Mouse (Mus musculus): ENCODE data around the gene Eif4e1b. TPM values are rescaled to one million over a fixed set of nuclear protein-coding genes. Genes with fewer than 3 reads are reported as not detected.
A peak's percentile ranks its signal among the peaks of the same experiment; 100 is the strongest.

The Eif4e1b gene
- polyA plus RNA-seq (2015; fragmentation: Nextera tagmentation; extraction: Ambion mirVana): not detected in 2 replicates

- ATAC-seq (replicated peaks; ENCODE audit: insufficient number of reproducible peaks, insufficient read depth, low FRiP score, low read depth): no peak
- H3K4me3 ChIP-seq: no peak within 1 kb of the TSS
- H3K4me2 ChIP-seq: no peak within 1 kb of the TSS
- H3K27ac ChIP-seq: no peak within 1 kb of the TSS
- peaks cover 11% of the 10 kb centered on the region; the same call in 1 of the 2 replicates for H3K27me3 ChIP-seq
- H3K9me3 ChIP-seq (replicated peaks): no peaks in the 10 kb centered on the region
- H3K9ac ChIP-seq: no peak within 1 kb of the TSS
- 74% methylated on average over 4 of the region's 4 CpGs for WGBS
- no peaks in the 10 kb centered on the region for H3K36me3 ChIP-seq
- H3K4me1 ChIP-seq (replicated peaks): peaks cover 4% of the 10 kb centered on the region; the same call in 1 of the 2 replicates
These were observed at the start of gene Eif4e1b for GRCm38 (mm10) chr13:54783698-54784097. Eif4e1b (plus strand) TSS chr13:54783998.

GRCm38 (mm10) chr13:54736931-54737330 lies 46.9 kb upstream of the Eif4e1b start:
- H3K9ac ChIP-seq: no peak overlapping the region
- peaks cover 13% of the 10 kb centered on the region for H3K4me1 ChIP-seq (replicated peaks)
- H3K36me3 ChIP-seq: no peaks in the 10 kb centered on the region
- 24% methylated on average over 3 of the region's 3 CpGs for WGBS
- H3K27ac ChIP-seq: no peak overlapping the region
- no peaks in the 10 kb centered on the region for H3K9me3 ChIP-seq (replicated peaks)
- H3K4me3 ChIP-seq: no peak overlapping the region
- H3K27me3 ChIP-seq: peaks cover 73% of the 10 kb centered on the region
- peak overlapping the region; percentile 74 for H3K4me2 ChIP-seq
- ATAC-seq (replicated peaks; ENCODE audit: insufficient number of reproducible peaks, insufficient read depth, low FRiP score, low read depth): no peak

DNA sequence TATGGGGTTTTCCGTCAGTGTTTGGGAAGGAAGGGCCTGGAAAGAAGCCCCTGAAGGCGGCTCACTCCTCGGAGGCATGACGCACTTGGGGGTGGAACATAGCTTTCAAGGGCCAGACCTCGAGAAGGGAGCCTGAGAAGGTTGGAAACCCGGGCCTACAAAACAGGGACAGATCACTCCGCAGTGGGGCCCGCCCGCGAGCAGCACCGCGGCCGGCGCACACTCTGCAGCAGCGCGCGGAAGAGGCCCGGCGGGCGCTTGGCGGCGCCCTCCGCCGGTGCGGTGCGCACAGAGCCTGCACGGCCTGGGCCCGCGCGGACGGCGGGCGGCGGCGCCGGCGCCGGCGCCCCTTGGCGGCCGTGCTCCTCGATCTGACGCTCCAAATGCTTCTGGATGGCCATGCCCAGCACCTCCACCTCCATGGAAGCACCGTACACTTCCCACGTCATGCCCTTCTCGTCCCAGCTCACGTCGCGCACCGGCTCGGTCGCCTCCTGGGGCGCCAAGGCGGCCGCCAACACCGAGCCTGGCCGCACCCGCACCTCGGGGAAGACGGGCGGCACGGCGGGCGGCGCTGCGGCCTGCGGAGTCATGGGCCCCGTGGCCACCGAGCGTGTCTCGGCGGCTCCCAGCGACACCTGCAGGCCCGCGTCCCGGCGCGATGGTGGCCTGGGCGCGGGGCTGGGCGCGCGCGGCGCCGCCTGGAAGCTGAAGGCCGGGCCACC lies 46.1 kb upstream of the Eif4e1b start:
- Histone ChIP-seq H3K4me2 (peak overlapping the region; percentile 74), H3K4me1 (replicated peaks) (peaks cover 13% of the 10 kb centered on the region), H3K27me3 (peaks cover 79% of the 10 kb centered on the region), H3K36me3 (no peaks in the 10 kb centered on the region), H3K9ac (no peak overlapping the region), H3K4me3 (peak overlapping the region; percentile 45), H3K27ac (no peak overlapping the region), H3K9me3 (replicated peaks) (no peaks in the 10 kb centered on the region)
- 1% methylated on average over 86 of the region's 87 CpGs for WGBS
- ATAC-seq (replicated peaks; ENCODE audit: insufficient number of reproducible peaks, insufficient read depth, low FRiP score, low read depth): no peak; the same call in 1 of the 2 replicates

DNA sequence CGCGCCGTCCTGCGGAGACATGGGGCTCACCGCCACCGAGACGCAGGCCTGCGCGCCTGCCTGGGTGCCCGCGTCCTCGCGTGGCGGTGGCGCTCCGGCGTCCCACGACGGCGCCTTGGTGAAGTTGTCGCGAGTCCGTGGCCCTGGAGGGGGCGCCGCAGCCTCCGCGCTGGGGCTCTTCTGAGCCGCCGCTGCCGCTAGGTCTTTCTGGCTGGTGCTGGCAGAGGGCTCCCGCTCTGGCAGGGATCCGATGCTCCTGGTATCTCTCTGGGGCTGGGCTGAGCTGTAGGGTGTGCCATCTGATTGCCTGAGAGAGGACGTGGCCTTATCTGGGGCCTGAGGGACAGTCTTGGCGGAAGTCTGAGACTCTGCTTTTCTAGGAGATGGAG lies 45.6 kb upstream of the Eif4e1b start:
- H3K36me3 ChIP-seq: no peaks in the 10 kb centered on the region
- WGBS: 3% methylated on average over 34 of the region's 34 CpGs
- no peak overlapping the region for H3K9ac ChIP-seq
- no peak for ATAC-seq (replicated peaks; ENCODE audit: insufficient number of reproducible peaks, insufficient read depth, low FRiP score, low read depth)
- peaks cover 13% of the 10 kb centered on the region for H3K4me1 ChIP-seq (replicated peaks)
- H3K9me3 ChIP-seq (replicated peaks): no peaks in the 10 kb centered on the region
- H3K27me3 ChIP-seq: peaks cover 82% of the 10 kb centered on the region
- H3K4me3 ChIP-seq: peak overlapping the region; percentile 45
- H3K27ac ChIP-seq: no peak overlapping the region
- peak overlapping the region; percentile 74 for H3K4me2 ChIP-seq

- WGBS: 20% methylated on average over 6 of the region's 6 CpGs
- H3K27ac ChIP-seq: no peak overlapping the region
- no peak overlapping the region for H3K4me3 ChIP-seq
- no peaks in the 10 kb centered on the region for H3K36me3 ChIP-seq
- no peak for ATAC-seq (replicated peaks; ENCODE audit: insufficient number of reproducible peaks, insufficient read depth, low FRiP score, low read depth)
- peaks cover 10% of the 10 kb centered on the region for H3K4me1 ChIP-seq (replicated peaks)
- H3K4me2 ChIP-seq: no peak overlapping the region
- no peaks in the 10 kb centered on the region for H3K9me3 ChIP-seq (replicated peaks)
- peaks cover 84% of the 10 kb centered on the region for H3K27me3 ChIP-seq
- no peak overlapping the region for H3K9ac ChIP-seq
These were observed 37.7 kb upstream of the Eif4e1b start for GRCm38 (mm10) chr13:54746110-54746509.

DNA sequence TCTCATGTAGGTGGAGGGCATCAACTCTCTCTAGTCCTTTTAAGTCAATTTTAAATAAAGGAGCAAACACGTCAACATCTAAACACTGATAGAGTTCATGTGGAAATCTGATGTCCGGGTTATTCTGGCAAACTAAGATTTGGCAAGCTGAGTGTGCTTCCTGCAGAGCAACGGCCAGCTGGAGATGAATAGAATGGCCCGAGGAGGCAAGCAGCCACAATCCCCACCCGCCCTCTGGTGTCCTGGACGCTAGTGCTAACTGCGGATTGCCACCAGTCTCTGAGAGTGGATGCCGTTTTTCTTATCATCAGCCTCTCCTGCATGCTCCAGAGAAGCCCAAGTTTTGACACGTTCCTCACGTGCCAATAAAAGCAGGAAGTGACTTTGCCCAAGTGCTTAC lies 36.9 kb upstream of the Eif4e1b start:
- Histone ChIP-seq H3K9ac (no peak overlapping the region), H3K36me3 (no peaks in the 10 kb centered on the region), H3K9me3 (replicated peaks) (no peaks in the 10 kb centered on the region), H3K4me1 (replicated peaks) (peaks cover 10% of the 10 kb centered on the region), H3K27ac (no peak overlapping the region), H3K4me3 (no peak overlapping the region), H3K4me2 (no peak overlapping the region), H3K27me3 (peaks cover 85% of the 10 kb centered on the region)
- ATAC-seq (replicated peaks; ENCODE audit: insufficient number of reproducible peaks, insufficient read depth, low FRiP score, low read depth): no peak
- WGBS: 32% methylated on average over 10 of the region's 10 CpGs

- H3K4me3 ChIP-seq: no peak overlapping the region
- WGBS: 76% methylated on average over 8 of the region's 8 CpGs
- peaks cover 10% of the 10 kb centered on the region for H3K4me1 ChIP-seq (replicated peaks)
- no peaks in the 10 kb centered on the region for H3K36me3 ChIP-seq
- no peak overlapping the region for H3K27ac ChIP-seq
- peaks cover 86% of the 10 kb centered on the region for H3K27me3 ChIP-seq
- H3K9me3 ChIP-seq (replicated peaks): no peaks in the 10 kb centered on the region
- no peak overlapping the region for H3K9ac ChIP-seq
- no peak for ATAC-seq (replicated peaks; ENCODE audit: insufficient number of reproducible peaks, insufficient read depth, low FRiP score, low read depth)
- no peak overlapping the region for H3K4me2 ChIP-seq
These were observed 35.6 kb upstream of the Eif4e1b start for GRCm38 (mm10) chr13:54748190-54748589.

DNA sequence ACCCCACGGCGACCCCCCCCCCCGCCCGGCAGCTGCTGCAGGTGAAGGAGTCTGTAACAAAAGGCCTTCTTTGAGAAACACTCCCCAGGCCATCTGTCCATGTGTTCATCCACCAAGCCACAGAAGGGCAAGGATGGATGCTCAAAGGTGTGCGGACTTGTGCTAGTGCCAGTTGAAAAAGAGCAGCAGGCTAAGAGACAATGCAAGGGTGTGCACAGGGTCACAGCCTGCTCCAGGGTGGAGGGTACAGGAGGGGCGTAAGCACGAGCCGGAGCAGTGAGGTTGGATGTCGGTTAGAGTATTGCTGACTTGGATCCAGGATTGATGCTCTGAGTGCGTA lies 35.1 kb upstream of the Eif4e1b start:
- peak overlapping the region; percentile 94; the same call in 1 of the 2 replicates for H3K4me2 ChIP-seq
- no peak overlapping the region for H3K4me3 ChIP-seq

GRCm38 (mm10) chr13:54749061-54749863 lies 34.5 kb upstream of the Eif4e1b start:
- H3K9ac ChIP-seq: no peak overlapping the region
- no peak overlapping the region for H3K27ac ChIP-seq
- H3K4me3 ChIP-seq: peak overlapping the region; percentile 55
- no peaks in the 10 kb centered on the region for H3K36me3 ChIP-seq
- peak overlapping the region; percentile 94 for H3K4me2 ChIP-seq
- peaks cover 94% of the 10 kb centered on the region for H3K27me3 ChIP-seq
- peaks cover 10% of the 10 kb centered on the region for H3K4me1 ChIP-seq (replicated peaks)
- peak; percentile 63 for ATAC-seq (replicated peaks; ENCODE audit: insufficient number of reproducible peaks, insufficient read depth, low FRiP score, low read depth)
- 1% methylated on average over 78 of the region's 100 CpGs for WGBS
- H3K9me3 ChIP-seq (replicated peaks): no peaks in the 10 kb centered on the region

More for the DNA sequence above, 35.1 kb upstream of the Eif4e1b start:
- ATAC-seq (replicated peaks; ENCODE audit: insufficient number of reproducible peaks, insufficient read depth, low FRiP score, low read depth): 0 out of 2 replicates have a peak, but pooled peaks have one; percentile 24
- Histone ChIP-seq H3K27me3 (peaks cover 91% of the 10 kb centered on the region), H3K36me3 (no peaks in the 10 kb centered on the region), H3K9me3 (replicated peaks) (no peaks in the 10 kb centered on the region), H3K27ac (no peak overlapping the region), H3K4me1 (replicated peaks) (peaks cover 10% of the 10 kb centered on the region), H3K9ac (no peak overlapping the region)
- WGBS: 50% methylated on average over 10 of the region's 10 CpGs

DNA sequence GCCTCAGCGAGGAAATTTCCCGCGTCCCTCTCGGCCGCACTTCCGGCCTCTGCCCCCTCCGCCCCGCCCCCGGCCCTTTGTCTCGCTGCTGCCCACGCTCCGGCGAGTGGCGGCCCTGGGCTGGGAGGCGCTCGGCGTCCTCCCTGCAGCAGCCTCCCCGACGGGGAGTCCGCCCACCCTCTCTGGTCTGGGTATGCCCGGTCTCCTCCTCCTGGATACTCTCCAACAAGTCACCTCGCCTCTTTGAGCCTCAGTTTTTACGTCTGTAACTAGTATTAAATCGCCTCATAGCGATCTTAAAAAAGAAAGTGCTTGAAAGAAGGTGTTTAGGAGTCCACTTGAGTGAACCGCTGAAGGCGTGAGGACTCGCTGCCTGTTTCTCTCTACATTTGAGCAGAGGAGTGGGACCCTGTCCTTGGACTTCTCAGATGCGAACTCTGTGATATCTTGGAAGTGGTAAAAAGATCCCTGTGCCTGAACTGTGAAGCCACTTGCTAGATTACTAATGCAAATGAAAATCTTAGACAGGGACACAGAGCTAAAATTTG lies 33.9 kb upstream of the Eif4e1b start, which contains the start of gene Gprin1:
TSS of gene Gprin1 (minus strand) at position 11 of the 548 bp plus-strand sequence.
- H3K4me2 ChIP-seq: peak within 1 kb of the TSS; percentile 94
- H3K4me3 ChIP-seq: peak within 1 kb of the TSS; percentile 55
- no peak within 1 kb of the TSS for H3K27ac ChIP-seq
- 3% methylated on average over 29 of the region's 29 CpGs for WGBS
- H3K9ac ChIP-seq: no peak within 1 kb of the TSS
- ATAC-seq (replicated peaks; ENCODE audit: insufficient number of reproducible peaks, insufficient read depth, low FRiP score, low read depth): no peak; the same call in 1 of the 2 replicates
- peaks cover 87% of the 10 kb centered on the region for H3K27me3 ChIP-seq
- H3K9me3 ChIP-seq (replicated peaks): no peaks in the 10 kb centered on the region
- no peaks in the 10 kb centered on the region for H3K36me3 ChIP-seq
- peaks cover 10% of the 10 kb centered on the region for H3K4me1 ChIP-seq (replicated peaks)

DNA sequence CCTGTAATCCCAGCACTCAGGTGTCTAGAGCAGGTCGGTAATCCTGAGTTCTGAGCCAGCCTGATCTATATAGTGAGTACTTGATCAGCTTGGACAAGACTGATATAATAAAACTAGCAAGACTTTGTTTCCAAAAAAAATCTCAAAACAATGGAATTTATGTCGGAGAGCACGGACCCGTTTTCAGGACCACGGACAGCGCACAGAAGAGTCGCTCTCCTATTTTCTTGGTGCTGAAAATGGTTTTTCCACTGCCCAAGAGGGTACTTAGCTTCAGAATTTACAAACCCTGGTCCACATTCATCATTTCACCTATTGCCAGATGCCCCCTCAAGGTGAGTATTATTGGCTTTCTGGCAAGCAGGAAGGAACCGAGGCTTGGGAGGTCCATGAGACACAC lies 33.1 kb upstream of the Eif4e1b start:
- no peak for ATAC-seq (replicated peaks; ENCODE audit: insufficient number of reproducible peaks, insufficient read depth, low FRiP score, low read depth)
- Histone ChIP-seq H3K27ac (no peak overlapping the region), H3K4me3 (no peak overlapping the region), H3K4me1 (replicated peaks) (peaks cover 10% of the 10 kb centered on the region), H3K4me2 (no peak overlapping the region), H3K9ac (no peak overlapping the region), H3K9me3 (replicated peaks) (no peaks in the 10 kb centered on the region), H3K36me3 (no peaks in the 10 kb centered on the region), H3K27me3 (peaks cover 86% of the 10 kb centered on the region)
- 3% methylated on average over 8 of the region's 8 CpGs for WGBS
